Mouse (Mus musculus): ENCODE measurements at regions not wholly inside any gene's neighbourhood (a gene's known extent, or its start where the extent isn't known, plus 50 kb on each side); places are given as distances from the start of the nearest gene placed in this dataset.

DNA sequence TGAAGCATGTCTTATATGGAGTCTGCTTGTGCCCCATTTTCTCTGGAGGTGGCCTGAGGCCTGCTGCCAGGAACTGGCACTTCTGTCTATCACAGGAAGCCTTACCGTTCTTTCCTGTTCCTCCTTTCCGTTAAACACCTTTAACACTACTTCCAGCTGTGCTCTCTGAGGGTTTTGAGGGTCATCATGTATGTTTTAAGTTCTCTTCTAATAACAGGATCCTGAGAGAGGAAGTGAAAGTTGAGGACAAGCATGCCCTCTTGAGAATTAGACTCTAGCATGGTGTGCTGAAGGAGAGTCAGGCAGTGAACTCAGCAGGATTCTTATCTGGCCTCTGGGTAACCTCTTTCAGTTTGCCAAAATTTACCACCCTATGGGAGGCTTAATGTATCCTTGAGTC lies 418.0 kb upstream of the 9430069I07Rik start:
- H3K9ac ChIP-seq (ENCODE audit: low read depth, low read length) = no peak overlapping the region
- 61% methylated on average over 2 of the region's 2 CpGs for WGBS
- no peaks in the 10 kb centered on the region for H3K4me1 ChIP-seq (replicated peaks; ENCODE audit: control insufficient read depth, insufficient read depth, low read length)
- H3K27me3 ChIP-seq (replicated peaks; ENCODE audit: control insufficient read depth, insufficient read depth, low read length) = no peaks in the 10 kb centered on the region
- H3K4me3 ChIP-seq (ENCODE audit: low read depth, low read length) = no peak overlapping the region
- DNase-seq (ENCODE audit: low spot score) (no peak), ATAC-seq (replicated peaks; ENCODE audit: low FRiP score) (no peak)
- H3K36me3 ChIP-seq (ENCODE audit: control insufficient read depth, insufficient read depth, low read length) = no peaks in the 10 kb centered on the region
- H3K27ac ChIP-seq (ENCODE audit: low read depth, low read length) = no peak overlapping the region
- H3K4me2 ChIP-seq = no peak overlapping the region
- H3K9me3 ChIP-seq (ENCODE audit: control insufficient read depth, low read length) = no peaks in the 10 kb centered on the region

DNA sequence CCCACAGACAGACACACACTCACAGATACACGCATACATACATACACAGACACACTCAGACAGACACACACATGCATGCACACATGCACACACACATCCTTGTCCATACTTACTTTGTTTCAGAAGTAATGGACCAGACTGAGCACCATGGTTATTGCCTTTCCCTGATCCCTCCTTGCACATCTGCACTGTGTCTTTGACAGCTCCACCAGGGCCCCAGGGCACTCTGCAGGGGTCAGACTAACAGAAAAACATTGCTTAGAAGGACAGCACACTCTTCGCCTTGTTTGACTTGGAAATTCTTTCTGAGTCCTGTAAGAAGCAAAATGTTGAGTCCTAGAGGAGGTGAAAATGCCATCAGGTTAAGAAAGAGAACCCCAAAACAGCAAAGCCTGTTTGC lies 394.1 kb upstream of the 9430069I07Rik start:
- Histone ChIP-seq H3K9me3 (ENCODE audit: control insufficient read depth, low read length) (no peaks in the 10 kb centered on the region), H3K9ac (ENCODE audit: low read depth, low read length) (no peak overlapping the region), H3K36me3 (ENCODE audit: control insufficient read depth, insufficient read depth, low read length) (no peaks in the 10 kb centered on the region), H3K4me1 (replicated peaks; ENCODE audit: control insufficient read depth, insufficient read depth, low read length) (no peaks in the 10 kb centered on the region), H3K4me2 (no peak overlapping the region), H3K4me3 (ENCODE audit: low read depth, low read length) (no peak overlapping the region), H3K27me3 (replicated peaks; ENCODE audit: control insufficient read depth, insufficient read depth, low read length) (no peaks in the 10 kb centered on the region), H3K27ac (ENCODE audit: low read depth, low read length) (no peak overlapping the region)
- ATAC-seq (replicated peaks; ENCODE audit: low FRiP score) (no peak), DNase-seq (ENCODE audit: low spot score) (no peak)
- WGBS = 67% methylated on average over 2 of the region's 2 CpGs

DNA sequence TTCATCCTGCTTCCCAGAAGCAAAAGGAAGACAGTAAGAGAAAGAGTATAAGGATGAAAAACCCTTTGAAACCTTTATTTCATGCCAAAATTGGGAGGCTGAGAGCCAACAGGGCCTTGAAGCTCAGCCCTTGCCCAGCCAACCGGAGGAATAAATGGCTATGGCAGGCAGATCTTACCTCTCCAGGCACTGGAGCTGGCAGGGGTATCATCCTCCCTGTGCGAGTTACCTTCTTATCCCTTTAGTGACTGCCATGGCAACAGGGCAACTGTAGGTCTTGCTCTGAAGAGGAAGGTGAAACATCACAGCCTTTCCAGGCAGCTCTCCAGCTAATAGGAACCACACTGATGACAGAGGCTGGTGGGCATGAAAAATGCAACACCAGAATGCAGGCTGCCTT lies 393.3 kb upstream of the 9430069I07Rik start:
- DNase-seq (ENCODE audit: low spot score) = no peak
- Histone ChIP-seq H3K4me1 (replicated peaks; ENCODE audit: control insufficient read depth, insufficient read depth, low read length) (no peaks in the 10 kb centered on the region), H3K9me3 (ENCODE audit: control insufficient read depth, low read length) (no peaks in the 10 kb centered on the region), H3K4me3 (ENCODE audit: low read depth, low read length) (no peak overlapping the region), H3K36me3 (ENCODE audit: control insufficient read depth, insufficient read depth, low read length) (no peaks in the 10 kb centered on the region), H3K27ac (ENCODE audit: low read depth, low read length) (no peak overlapping the region), H3K9ac (ENCODE audit: low read depth, low read length) (no peak overlapping the region), H3K27me3 (replicated peaks; ENCODE audit: control insufficient read depth, insufficient read depth, low read length) (no peaks in the 10 kb centered on the region), H3K4me2 (no peak overlapping the region)
- no peak for ATAC-seq (replicated peaks; ENCODE audit: low FRiP score)
- 64% methylated on average over 2 of the region's 2 CpGs for WGBS

DNA sequence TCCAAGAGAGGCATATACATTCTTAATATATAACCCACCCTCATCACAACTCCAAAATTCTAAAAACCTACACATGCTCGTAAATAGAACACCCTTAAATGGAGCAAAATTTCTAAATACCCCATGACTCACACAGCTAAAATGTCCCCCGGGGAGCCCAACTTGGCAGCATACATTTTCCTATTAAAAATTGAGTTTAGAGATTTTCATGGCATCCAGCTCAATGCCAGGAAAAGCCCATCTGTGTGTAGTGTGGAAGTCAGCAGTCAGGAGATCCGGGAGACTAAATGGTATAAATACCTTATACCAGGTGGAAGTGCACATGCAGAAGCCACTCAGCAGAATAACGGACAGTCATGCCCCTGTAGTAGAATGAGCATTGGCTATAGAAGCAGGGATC lies 389.4 kb upstream of the 9430069I07Rik start:
- Histone ChIP-seq H3K36me3 (ENCODE audit: control insufficient read depth, insufficient read depth, low read length) (no peaks in the 10 kb centered on the region), H3K4me3 (ENCODE audit: low read depth, low read length) (no peak overlapping the region), H3K27ac (ENCODE audit: low read depth, low read length) (no peak overlapping the region), H3K9ac (ENCODE audit: low read depth, low read length) (no peak overlapping the region), H3K27me3 (replicated peaks; ENCODE audit: control insufficient read depth, insufficient read depth, low read length) (no peaks in the 10 kb centered on the region), H3K4me1 (replicated peaks; ENCODE audit: control insufficient read depth, insufficient read depth, low read length) (no peaks in the 10 kb centered on the region), H3K4me2 (no peak overlapping the region), H3K9me3 (ENCODE audit: control insufficient read depth, low read length) (no peaks in the 10 kb centered on the region)
- DNase-seq (ENCODE audit: low spot score) (no peak), ATAC-seq (replicated peaks; ENCODE audit: low FRiP score) (no peak)
- 75% methylated on average over 4 of the region's 4 CpGs for WGBS

DNA sequence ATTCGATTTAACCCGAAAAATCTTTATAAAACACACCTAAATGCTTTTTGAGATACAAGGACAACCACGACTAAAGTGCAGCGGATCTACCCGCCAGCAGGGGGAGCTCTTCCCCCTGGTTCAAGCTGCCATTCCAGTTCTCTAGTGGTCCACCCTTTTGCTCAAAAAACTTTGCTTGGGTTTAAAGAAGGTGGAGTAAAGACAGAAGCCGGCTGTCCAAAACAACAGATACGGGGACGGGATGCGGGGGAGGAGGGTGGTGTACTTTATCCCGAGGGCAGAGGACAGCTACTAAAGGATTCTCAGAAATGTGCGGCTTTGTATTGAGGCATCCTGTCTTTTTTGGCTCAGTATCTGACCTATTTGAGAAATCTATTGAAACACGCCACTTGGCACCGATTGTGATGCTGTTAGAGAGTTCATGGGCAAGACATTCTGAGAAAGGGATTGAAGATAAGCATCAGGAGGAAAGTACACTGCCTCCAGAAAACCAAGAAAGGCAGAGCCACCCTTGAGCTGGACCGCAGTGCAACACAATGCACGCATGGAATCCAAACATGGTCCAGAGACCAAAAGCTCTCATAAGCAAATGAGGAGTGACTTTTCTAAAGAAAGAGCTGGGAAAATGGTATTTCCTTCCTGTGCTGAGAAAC lies 385.6 kb upstream of the 9430069I07Rik start:
- 39% methylated on average over 15 of the region's 15 CpGs for whole genome bisulfite sequencing

DNA sequence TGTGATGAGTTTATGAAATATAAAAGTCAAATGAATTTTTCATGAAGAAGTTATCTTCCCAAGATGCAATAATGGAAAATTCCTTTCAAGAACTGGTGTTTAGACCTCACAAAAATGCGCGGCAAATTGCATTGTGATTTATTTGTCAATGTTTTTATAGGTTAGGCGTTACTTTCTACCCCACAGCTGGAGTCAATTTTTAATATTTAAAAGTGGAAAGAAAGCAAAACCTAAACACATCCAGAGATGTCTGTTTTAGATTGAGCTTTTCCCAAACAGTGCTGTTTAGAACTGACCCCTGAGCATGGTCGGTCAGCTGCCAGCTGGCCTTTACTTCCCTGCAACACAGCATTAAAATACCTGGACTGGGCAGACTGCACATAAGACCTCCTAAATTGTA lies 383.8 kb upstream of the 9430069I07Rik start:
- Histone ChIP-seq H3K9me3 (ENCODE audit: control insufficient read depth, low read length) (no peaks in the 10 kb centered on the region), H3K4me2 (no peak overlapping the region), H3K9ac (ENCODE audit: low read depth, low read length) (no peak overlapping the region), H3K4me1 (replicated peaks; ENCODE audit: control insufficient read depth, insufficient read depth, low read length) (no peaks in the 10 kb centered on the region), H3K27ac (ENCODE audit: low read depth, low read length) (no peak overlapping the region), H3K36me3 (ENCODE audit: control insufficient read depth, insufficient read depth, low read length) (no peaks in the 10 kb centered on the region), H3K27me3 (replicated peaks; ENCODE audit: control insufficient read depth, insufficient read depth, low read length) (no peaks in the 10 kb centered on the region), H3K4me3 (ENCODE audit: low read depth, low read length) (no peak overlapping the region)
- ATAC-seq (replicated peaks; ENCODE audit: low FRiP score) (no peak), DNase-seq (ENCODE audit: low spot score) (no peak)
- WGBS = 85% methylated on average over 4 of the region's 4 CpGs

More for the DNA sequence above, 385.6 kb upstream of the 9430069I07Rik start:
- Histone ChIP-seq H3K4me3 (ENCODE audit: low read depth, low read length) (no peak overlapping the region), H3K4me2 (no peak overlapping the region), H3K9ac (ENCODE audit: low read depth, low read length) (no peak overlapping the region), H3K27ac (ENCODE audit: low read depth, low read length) (no peak overlapping the region), H3K9me3 (ENCODE audit: control insufficient read depth, low read length) (no peaks in the 10 kb centered on the region), H3K36me3 (ENCODE audit: control insufficient read depth, insufficient read depth, low read length) (no peaks in the 10 kb centered on the region), H3K4me1 (replicated peaks; ENCODE audit: control insufficient read depth, insufficient read depth, low read length) (no peaks in the 10 kb centered on the region), H3K27me3 (replicated peaks; ENCODE audit: control insufficient read depth, insufficient read depth, low read length) (no peaks in the 10 kb centered on the region)
- DNase-seq (ENCODE audit: low spot score) (peak; percentile 44), ATAC-seq (replicated peaks; ENCODE audit: low FRiP score) (no peak)
